9 mouse cellular contexts compared by ENCODE assay signal in genomic region chr17:28874825-28875224, GRCm38 (mm10). TPM values are rescaled to one million over a fixed set of nuclear protein-coding genes. Genes with fewer than 3 reads are reported as not detected.
DNase-seq lines count a peak whose midpoint lies in the region; ATAC-seq and TF ChIP-seq lines count a peak whose summit lies in the region.
"Had no signal": no experiment of that assay in that cellular context is flagged by ENCODE, and none has a peak within 500 bp of the region (broad histone marks: within the 10 kb centered on the region; RNA-seq: fewer than 3 reads in every experiment).

No protein-coding gene starts in this region.

- peak; percentile 67 for DNase-seq in kidney, adult 18-20 months
- peak; percentile 76 for DNase-seq in adrenal gland, postnatal 25 days
- DNase-seq in heart, postnatal 0 days (ENCODE audit: low spot score) = peak; percentile 82
- peak; percentile 46 for DNase-seq in lung, postnatal 36 days
- no peak for DNase-seq in right cerebral cortex, postnatal 10 days (ENCODE audit: low spot score in 2 of 2)
- no peak for DNase-seq in embryo, embryonic 11 days

- H3K4me1 ChIP-seq in kidney, embryonic 14.5 days (ENCODE audit: control insufficient read depth, insufficient read depth, low read length) = no peaks in the 10 kb centered on the region
- H3K4me1 ChIP-seq in heart, postnatal 0 days (ENCODE audit: control insufficient read depth, insufficient read depth) = peaks cover 4% of the 10 kb centered on the region; the same call in 1 of the 2 replicates

- no peak overlapping the region for H3K4me3 ChIP-seq in kidney, embryonic 14.5 days (ENCODE audit: low read length)
- no peak overlapping the region for H3K4me3 ChIP-seq in heart, postnatal 0 days (ENCODE audit: low read depth, low read length)
- H3K4me3 ChIP-seq: midbrain, embryonic 10.5 days had no signal

- no peak overlapping the region for H3K27ac ChIP-seq in kidney, embryonic 14.5 days (ENCODE audit: low read depth, low read length)
- peak overlapping the region; percentile 79 for H3K27ac ChIP-seq in heart, postnatal 0 days (ENCODE audit: low read depth)
- H3K27ac ChIP-seq: midbrain, embryonic 10.5 days had no signal

- no peak overlapping the region for H3K4me2 ChIP-seq in kidney, embryonic 14.5 days (replicated peaks; ENCODE audit: low read depth, low read length)
- H3K4me2 ChIP-seq in heart, postnatal 0 days (ENCODE audit: low read depth, low read length) = no peak overlapping the region

- no peak for ATAC-seq in kidney, embryonic 14.5 days (ENCODE audit: low FRiP score, low TSS enrichment)
- ATAC-seq in heart, postnatal 0 days (ENCODE audit: insufficient read depth, low read depth) = peak; percentile 85
- no peak for ATAC-seq in granulocyte monocyte progenitor cell, adult 5-6 weeks (replicated peaks; ENCODE audit: poor library complexity, severe bottlenecking)

- no peak for TF ChIP-seq CTCF in heart, postnatal 0 days (IDR thresholded peaks at IDR 0.05; ENCODE audit: low read depth)

- no peak overlapping the region for H3K9ac ChIP-seq in kidney, embryonic 14.5 days (ENCODE audit: low read depth, low read length)
- H3K9ac ChIP-seq in heart, postnatal 0 days (replicated peaks; ENCODE audit: low read depth, low read length) = no peak overlapping the region

- no peaks in the 10 kb centered on the region for H3K9me3 ChIP-seq in kidney, embryonic 14.5 days (ENCODE audit: control insufficient read depth, low read length)
- H3K9me3 ChIP-seq in heart, postnatal 0 days (replicated peaks; ENCODE audit: control insufficient read depth, low read length) = no peaks in the 10 kb centered on the region
- H3K9me3 ChIP-seq: midbrain, embryonic 10.5 days had no signal

- no peaks in the 10 kb centered on the region for H3K36me3 ChIP-seq in kidney, embryonic 14.5 days (ENCODE audit: control insufficient read depth, insufficient read depth, low read length)
- no peaks in the 10 kb centered on the region for H3K36me3 ChIP-seq in heart, postnatal 0 days (replicated peaks; ENCODE audit: control insufficient read depth, insufficient read depth, low read length)
- H3K36me3 ChIP-seq: midbrain, embryonic 10.5 days had no signal

- TF ChIP-seq EP300 in heart, postnatal 0 days (IDR thresholded peaks at IDR 0.05; ENCODE audit: low read depth) = no peak

- H3K27me3 ChIP-seq in kidney, embryonic 14.5 days (ENCODE audit: control insufficient read depth, insufficient read depth, low read length) = no peaks in the 10 kb centered on the region
- H3K27me3 ChIP-seq in heart, postnatal 0 days (ENCODE audit: control insufficient read depth, insufficient read depth, low read length) = no peaks in the 10 kb centered on the region

- 74% methylated on average over 7 of the region's 7 CpGs for WGBS in kidney, embryonic 14.5 days
- WGBS in heart, postnatal 0 days = 14% methylated on average over 7 of the region's 7 CpGs

RNA-seq across cellular contexts. Expression of gene Pnpla1, which starts 16.6 kb away (rescaled TPM):
- not detected in 2 replicates for polyA plus RNA-seq in kidney, embryonic 14.5 days (2014; fragmentation: Nextera tagmentation; extraction: Ambion mirVana)
- total RNA-seq in adrenal gland, postnatal 25 days (2021) = 0.09 TPM in 1 of 2 replicates, not detected in the other
- not detected in 2 replicates for total RNA-seq in heart, postnatal 0 days (2014; rRNA removed; ENCODE audit: low replicate concordance)
- 0.03 and 0.04 TPM in 2 replicates for polyA plus RNA-seq in heart, postnatal 0 days (2015; fragmentation: Nextera tagmentation; extraction: Ambion mirVana)
- not detected in 2 replicates for total RNA-seq in granulocyte monocyte progenitor cell, adult 5-6 weeks (2014; fragmentation: Nextera tagmentation)
- under 0.01 and 0.13 TPM in 2 replicates for total RNA-seq in granulocyte monocyte progenitor cell, adult 5-6 weeks (2017)
- polyA plus RNA-seq: midbrain, embryonic 10.5 days had no signal

RNA-seq across cellular contexts. Expression of gene 4930539E08Rik, which starts 40.3 kb away (rescaled TPM):
- 0.46 and 0.62 TPM in 2 replicates for polyA plus RNA-seq in kidney, embryonic 14.5 days (2014; fragmentation: Nextera tagmentation; extraction: Ambion mirVana)
- not detected in 2 replicates for total RNA-seq in adrenal gland, postnatal 25 days (2021)
- not detected in 2 replicates for total RNA-seq in heart, postnatal 0 days (2014; rRNA removed; ENCODE audit: low replicate concordance)
- polyA plus RNA-seq in heart, postnatal 0 days (2015; fragmentation: Nextera tagmentation; extraction: Ambion mirVana) = 0.03 TPM in 2 replicates
- total RNA-seq in granulocyte monocyte progenitor cell, adult 5-6 weeks (2014; fragmentation: Nextera tagmentation) = 1.8 and 2.6 TPM in 2 replicates
- 1.2 and 1.5 TPM in 2 replicates for total RNA-seq in granulocyte monocyte progenitor cell, adult 5-6 weeks (2017)

Comparison
In these comparisons a context has a peak if more than half of its experiments do, and no peak if none do; other contexts are left out.
1. DNase-seq: peak in kidney, adult 18-20 months (single experiment), adrenal gland, postnatal 25 days (single experiment), heart, postnatal 0 days (single experiment) and lung, postnatal 36 days (single experiment); none in right cerebral cortex, postnatal 10 days (0 of 2) and embryo, embryonic 11 days (single experiment).